Mouse (Mus musculus) neural tube, embryonic 11.5 days (tissue): ENCODE data around the gene Zfp169. TPM values are rescaled to one million over a fixed set of nuclear protein-coding genes. Genes with fewer than 3 reads are reported as not detected.

Experiments used
- ATAC-seq: fragments of 200-750 bp; cut with Nextera tagmentation; 2 replicates; pipeline ENCODE4 v1.8.0; 2017; ENCODE audit warnings: moderate number of reproducible peaks, mild to moderate bottlenecking, moderate TSS enrichment, moderate library complexity; ENCODE audit not compliant: insufficient read depth, low FRiP score, low TSS enrichment
- DNase-seq: peaks from one replicate; pipeline ENCODE4 v3.0.0-alpha.2; 2015; ENCODE audit warnings: low spot score
- H3K27ac ChIP-seq: fragments of 300-500 bp; sonication (generic); 2 replicates; pipeline ENCODE4 v1.5.1; 2014; ENCODE audit warnings: low read depth, mild to moderate bottlenecking, low read length
- H3K27me3 ChIP-seq: fragments of 300-500 bp; sonication (generic); 2 replicates; pipeline ENCODE4 v1.6.1; 2014; ENCODE audit warnings: mild to moderate bottlenecking, low read length, mixed read lengths; ENCODE audit not compliant: control insufficient read depth, insufficient read depth
- H3K36me3 ChIP-seq: fragments of 300-500 bp; sonication (generic); 2 replicates; pipeline ENCODE4 v1.6.1; 2014; ENCODE audit warnings: mild to moderate bottlenecking, low read length, moderate library complexity, mixed read lengths; ENCODE audit not compliant: control insufficient read depth, insufficient read depth
- H3K4me1 ChIP-seq: fragments of 300-500 bp; sonication (generic); 2 replicates; pipeline ENCODE4 v1.6.1; 2014; ENCODE audit warnings: low read length, mixed read lengths; ENCODE audit not compliant: control insufficient read depth, insufficient read depth
- H3K4me2 ChIP-seq: fragments of 300-500 bp; sonication (generic); 2 replicates; pipeline ENCODE4 v1.6.1; 2014; ENCODE audit warnings: low read depth, mild to moderate bottlenecking, moderate library complexity
- H3K4me3 ChIP-seq: fragments of 300-500 bp; sonication (generic); 2 replicates; pipeline ENCODE4 v1.5.1; 2014; ENCODE audit warnings: low read depth, low read length
- H3K9ac ChIP-seq: fragments of 300-500 bp; sonication (generic); 2 replicates; pipeline ENCODE4 v1.6.1; 2014; ENCODE audit warnings: mild to moderate bottlenecking, low read length
- H3K9me3 ChIP-seq: fragments of 300-500 bp; sonication (generic); 2 replicates; pipeline ENCODE4 v1.6.1; 2016; ENCODE audit warnings: low read length; ENCODE audit not compliant: control insufficient read depth
- WGBS: fragments of 180-500 bp; shearing (Covaris S2); extraction: QIAGEN DNeasy Blood & Tissue Kit; methylation state at CpG from one replicate; pipeline ENCODE4 v1.1.7; 2014; 5-methylcytosine and 5-hydroxymethylcytosine counted together
- microRNA counts: library from miRNA; unstranded; fragments of <30 nt; microRNA quantifications from one replicate; lab custom pipeline; 2015
- microRNA-seq: library from miRNA; unstranded; fragments of <30 nt; microRNA quantifications from one replicate; pipeline ENCODE4, GENCODE M21; 2016
- polyA plus RNA-seq: library from polyadenylated mRNA; unstranded; fragments of >200 nt; fragmentation: Nextera tagmentation; extraction: Ambion mirVana; gene quantifications from 2 replicates; pipeline ENCODE4 v1.2.1, GENCODE M21; 2014

Zfp169 gene
- polyA plus RNA-seq, 1 experiment from 2014 or later, result 8.9 TPM

- WGBS, result 77% methylated on average over 5 of the region's 5 CpGs
- no peak for DNase-seq
- Histone ChIP-seq H3K4me3 (no peak overlapping the region), H3K9ac (no peak overlapping the region), H3K9me3 (no peaks in the 10 kb centered on the region), H3K4me2 (no peak overlapping the region), H3K27me3 (no peaks in the 10 kb centered on the region), H3K4me1 (no peaks in the 10 kb centered on the region), H3K27ac (no peak overlapping the region), H3K36me3 (no peaks in the 10 kb centered on the region)
- ATAC-seq, result no peak
These were observed 74.9 kb downstream of the Zfp169 start for GRCm38 (mm10) chr13:48438321-48438720.

MicroRNAs within 50 kb of the gene (microRNA counts, 519-probe panel; counts per million panel counts)
- microRNA mmu-let-7a (lab: Ali Mortazavi, UCI), result 6,143 counts per million, percentile 97 among the panel's probes with 10 or more counts
- 5,092 counts per million, percentile 89 among the panel's probes with 10 or more counts for microRNA mmu-let-7d (lab: Ali Mortazavi, UCI)
- microRNA mmu-let-7f (lab: Ali Mortazavi, UCI), result 4,877 counts per million, percentile 87 among the panel's probes with 10 or more counts

Small RNA genes lying within 50 kb of the gene (microRNA-seq; reads per million reads assigned to microRNA genes)
- gene Gm24111 (not detected), gene Mirlet7a-1 (27.1 reads per million, percentile 31 among the genes with 10 or more reads in this experiment), gene Mirlet7d (852 reads per million, percentile 75 among the genes with 10 or more reads in this experiment), gene Mirlet7f-1 (not detected)

Other genes starting within 250 kb of the Zfp169 start
- gene A830005F24Rik, start 119 bp upstream of the Zfp169 start, polyA plus RNA-seq, result 2.0 and 3.1 TPM in 2 replicates
- 14.5 and 15.0 TPM in 2 replicates for gene Ptpdc1, start 112.2 kb upstream of the Zfp169 start, polyA plus RNA-seq
- gene Barx1, start 149.5 kb upstream of the Zfp169 start, polyA plus RNA-seq, result 0.51 TPM in 1 of 2 replicates, not detected in the other